Mouse (Mus musculus) hindbrain, embryonic 12.5 days (tissue): ENCODE data around the gene Slc12a6. TPM values are rescaled to one million over a fixed set of nuclear protein-coding genes. Genes with fewer than 3 reads are reported as not detected.
A peak's percentile ranks its signal among the peaks of the same experiment; 100 is the strongest.

ENCODE experiments used
- ATAC-seq: fragments of 200-750 bp; cut with Nextera tagmentation; 2 replicates; pipeline ENCODE4 v1.8.0; 2017; ENCODE audit warnings: moderate TSS enrichment; ENCODE audit not compliant: low FRiP score
- H3K27ac ChIP-seq: fragments of 300-500 bp; sonication (generic); 2 replicates; pipeline ENCODE4 v1.5.1; 2016; ENCODE audit warnings: mild to moderate bottlenecking
- H3K27me3 ChIP-seq: fragments of 300-500 bp; sonication (generic); 2 replicates; pipeline ENCODE4 v1.6.1; 2016; ENCODE audit warnings: mild to moderate bottlenecking
- H3K36me3 ChIP-seq: fragments of 300-500 bp; sonication (generic); 2 replicates; pipeline ENCODE4 v1.6.1; 2016; ENCODE audit warnings: mild to moderate bottlenecking
- H3K4me1 ChIP-seq: fragments of 300-500 bp; sonication (generic); 2 replicates; pipeline ENCODE4 v1.6.1; 2016
- H3K4me2 ChIP-seq: fragments of 300-500 bp; sonication (generic); replicated peaks from 2 replicates; pipeline ENCODE4 v1.6.1; 2016; ENCODE audit warnings: mild to moderate bottlenecking
- H3K4me3 ChIP-seq: fragments of 300-500 bp; sonication (generic); 2 replicates; pipeline ENCODE4 v1.5.1; 2016; ENCODE audit warnings: mild to moderate bottlenecking
- H3K9ac ChIP-seq: fragments of 300-500 bp; sonication (generic); 2 replicates; pipeline ENCODE4 v1.6.1; 2016; ENCODE audit warnings: mild to moderate bottlenecking, moderate library complexity
- H3K9me3 ChIP-seq: fragments of 300-500 bp; sonication (generic); replicated peaks from 2 replicates; pipeline ENCODE4 v1.6.1; 2016; ENCODE audit warnings: mild to moderate bottlenecking
- WGBS: fragments of 180-500 bp; shearing (Covaris S2); methylation state at CpG from one replicate; pipeline ENCODE4 v1.1.7; 2016; 5-methylcytosine and 5-hydroxymethylcytosine counted together
- polyA plus RNA-seq: library from polyadenylated mRNA; unstranded; fragments of >200 nt; fragmentation: Nextera tagmentation; extraction: Ambion mirVana; gene quantifications from 2 replicates; pipeline ENCODE4 v1.2.1, GENCODE M21; 2016

Gene Slc12a6
- polyA plus RNA-seq, 1 experiment from 2014 or later: 21.1 TPM

GRCm38 (mm10) chr2:112378973-112379898 is 113.6 kb downstream of the Slc12a6 start, which contains the start of gene Katnbl1:
Gene Katnbl1 (plus strand): TSS chr2:112379211.
- no peaks in the 10 kb centered on the region for H3K9me3 ChIP-seq

GRCm38 (mm10) chr2:112380131-112380530 is 114.5 kb downstream of the Slc12a6 start:
- 57% methylated on average over 8 of the region's 8 CpGs for WGBS

More at GRCm38 (mm10) chr2:112378973-112379898, 113.6 kb downstream of the Slc12a6 start, which contains the start of gene Katnbl1:
- Histone ChIP-seq H3K27me3 (peaks cover 11% of the 10 kb centered on the region), H3K4me3 (peak within 1 kb of the TSS; percentile 92), H3K27ac (peak within 1 kb of the TSS; percentile 90), H3K4me2 (peak within 1 kb of the TSS; percentile 62), H3K9ac (peak within 1 kb of the TSS; percentile 92), H3K4me1 (peaks cover 10% of the 10 kb centered on the region), H3K36me3 (no peaks in the 10 kb centered on the region)
- peak; percentile 99 for ATAC-seq
- under 1% methylated on average over 69 of the region's 72 CpGs for WGBS

GRCm38 (mm10) chr2:112381219-112381618 is 115.6 kb downstream of the Slc12a6 start:
- WGBS: 100% methylated on average over 1 of the region's 1 CpGs
- no peak for ATAC-seq
- peaks cover 1% of the 10 kb centered on the region; the same call in 1 of the 2 replicates for H3K27me3 ChIP-seq
- no peak overlapping the region for H3K27ac ChIP-seq
- peaks cover 10% of the 10 kb centered on the region for H3K4me1 ChIP-seq
- no peak overlapping the region for H3K4me2 ChIP-seq
- no peak overlapping the region for H3K9ac ChIP-seq
- no peak overlapping the region for H3K4me3 ChIP-seq
- H3K36me3 ChIP-seq: no peaks in the 10 kb centered on the region
- no peaks in the 10 kb centered on the region for H3K9me3 ChIP-seq

More at GRCm38 (mm10) chr2:112380131-112380530, 114.5 kb downstream of the Slc12a6 start:
- Histone ChIP-seq H3K4me2 (peak overlapping the region; percentile 62), H3K4me1 (peaks cover 10% of the 10 kb centered on the region), H3K9me3 (no peaks in the 10 kb centered on the region), H3K4me3 (peak overlapping the region; percentile 92), H3K36me3 (no peaks in the 10 kb centered on the region), H3K9ac (peak overlapping the region; percentile 92), H3K27me3 (peaks cover 4% of the 10 kb centered on the region; the same call in 1 of the 2 replicates), H3K27ac (no peak overlapping the region)
- no peak for ATAC-seq

- H3K9me3 ChIP-seq: no peaks in the 10 kb centered on the region
- H3K4me2 ChIP-seq: no peak overlapping the region
- no peak overlapping the region for H3K4me3 ChIP-seq
- H3K27ac ChIP-seq: no peak overlapping the region
- H3K4me1 ChIP-seq: no peaks in the 10 kb centered on the region
- 90% methylated on average over 5 of the region's 5 CpGs for WGBS
- H3K36me3 ChIP-seq: no peaks in the 10 kb centered on the region
- no peaks in the 10 kb centered on the region for H3K27me3 ChIP-seq
- no peak overlapping the region for H3K9ac ChIP-seq
- no peak for ATAC-seq
Measured at GRCm38 (mm10) chr2:112390843-112391242, 125.2 kb downstream of the Slc12a6 start.

- Histone ChIP-seq H3K4me3 (no peak overlapping the region), H3K4me2 (no peak overlapping the region), H3K27ac (no peak overlapping the region), H3K27me3 (no peaks in the 10 kb centered on the region), H3K4me1 (no peaks in the 10 kb centered on the region), H3K9ac (no peak overlapping the region), H3K9me3 (no peaks in the 10 kb centered on the region), H3K36me3 (no peaks in the 10 kb centered on the region)
- 92% methylated on average over 4 of the region's 4 CpGs for whole genome bisulfite sequencing
- no peak for ATAC-seq
Measured at GRCm38 (mm10) chr2:112391346-112392000, 125.8 kb downstream of the Slc12a6 start.

- no peak overlapping the region for H3K27ac ChIP-seq
- H3K27me3 ChIP-seq: no peaks in the 10 kb centered on the region
- H3K4me2 ChIP-seq: no peak overlapping the region
- no peak overlapping the region for H3K4me3 ChIP-seq
- no peaks in the 10 kb centered on the region for H3K4me1 ChIP-seq
- H3K9me3 ChIP-seq: no peaks in the 10 kb centered on the region
- 100% methylated on average over 1 of the region's 1 CpGs for WGBS
- no peak for ATAC-seq
- H3K9ac ChIP-seq: no peak overlapping the region
- no peaks in the 10 kb centered on the region for H3K36me3 ChIP-seq
Measured at GRCm38 (mm10) chr2:112392689-112393088, 127.1 kb downstream of the Slc12a6 start.

- Histone ChIP-seq H3K4me3 (no peak overlapping the region), H3K27ac (no peak overlapping the region), H3K4me2 (no peak overlapping the region), H3K9me3 (no peaks in the 10 kb centered on the region), H3K27me3 (no peaks in the 10 kb centered on the region), H3K9ac (no peak overlapping the region), H3K4me1 (no peaks in the 10 kb centered on the region), H3K36me3 (no peaks in the 10 kb centered on the region)
- no peak for ATAC-seq
Measured at GRCm38 (mm10) chr2:112393958-112394357, 128.3 kb downstream of the Slc12a6 start.

GRCm38 (mm10) chr2:112396649-112397048 is 131.0 kb downstream of the Slc12a6 start:
- H3K9me3 ChIP-seq: no peaks in the 10 kb centered on the region
- WGBS: 80% methylated on average over 1 of the region's 1 CpGs
- no peaks in the 10 kb centered on the region for H3K4me1 ChIP-seq
- H3K36me3 ChIP-seq: no peaks in the 10 kb centered on the region
- H3K27me3 ChIP-seq: no peaks in the 10 kb centered on the region
- ATAC-seq: no peak
- H3K4me3 ChIP-seq: no peak overlapping the region
- H3K4me2 ChIP-seq: no peak overlapping the region
- H3K27ac ChIP-seq: no peak overlapping the region
- no peak overlapping the region for H3K9ac ChIP-seq

- Histone ChIP-seq H3K27me3 (no peaks in the 10 kb centered on the region), H3K27ac (no peak overlapping the region), H3K4me2 (no peak overlapping the region), H3K4me1 (no peaks in the 10 kb centered on the region), H3K9me3 (no peaks in the 10 kb centered on the region), H3K4me3 (no peak overlapping the region), H3K36me3 (peaks cover 20% of the 10 kb centered on the region), H3K9ac (no peak overlapping the region)
- 93% methylated on average over 3 of the region's 3 CpGs for WGBS
- ATAC-seq: no peak
Measured at GRCm38 (mm10) chr2:112407030-112407429, 141.4 kb downstream of the Slc12a6 start.

Other genes with a start within 250 kb of the Slc12a6 start
- gene Olfr1311, start 241.4 kb upstream of the Slc12a6 start, polyA plus RNA-seq: not detected in 2 replicates
- not detected in 2 replicates for gene Olfr1312, start 215.6 kb upstream of the Slc12a6 start, polyA plus RNA-seq
- gene Olfr1313, start 188.0 kb upstream of the Slc12a6 start, polyA plus RNA-seq: not detected in 2 replicates
- not detected in 2 replicates for gene Olfr1314, start 169.0 kb upstream of the Slc12a6 start, polyA plus RNA-seq
- gene Olfr1315-ps1, start 150.4 kb upstream of the Slc12a6 start, polyA plus RNA-seq: not detected in 2 replicates
- gene Olfr1316, start 130.8 kb upstream of the Slc12a6 start, polyA plus RNA-seq: not detected in 2 replicates
- not detected in 2 replicates for gene Olfr1317, start 125.5 kb upstream of the Slc12a6 start, polyA plus RNA-seq
- gene Olfr1318, start 111.6 kb upstream of the Slc12a6 start, polyA plus RNA-seq: not detected in 2 replicates
- gene Lpcat4, start 26.4 kb upstream of the Slc12a6 start, polyA plus RNA-seq: 12.1 and 15.5 TPM in 2 replicates
- gene Nutm1, start 6.5 kb upstream of the Slc12a6 start, polyA plus RNA-seq: 0.05 and 0.09 TPM in 2 replicates
- 118 and 127 TPM in 2 replicates for gene Nop10, start 3.9 kb upstream of the Slc12a6 start, polyA plus RNA-seq
- gene Gm21985, start 489 bp downstream of the Slc12a6 start, polyA plus RNA-seq: not detected in 2 replicates
- gene Emc4, start 102.2 kb downstream of the Slc12a6 start, polyA plus RNA-seq: 109 and 113 TPM in 2 replicates
- gene Katnbl1, start 113.4 kb downstream of the Slc12a6 start, polyA plus RNA-seq: 43.3 and 48.4 TPM in 2 replicates
- 13.4 and 13.8 TPM in 2 replicates for gene Emc7, start 189.2 kb downstream of the Slc12a6 start, polyA plus RNA-seq
- gene Chrm5, start 214.9 kb downstream of the Slc12a6 start, polyA plus RNA-seq: 0.13 and 0.23 TPM in 2 replicates
- 6.5 and 7.9 TPM in 2 replicates for gene Aven, start 227.1 kb downstream of the Slc12a6 start, polyA plus RNA-seq